Mouse (Mus musculus) neutrophil, adult 5-6 weeks (primary cell): ENCODE data around the gene Atxn1l. TPM values are rescaled to one million over a fixed set of nuclear protein-coding genes. Genes with fewer than 3 reads are reported as not detected.
A peak's percentile ranks its signal among the peaks of the same experiment; 100 is the strongest.
"Not testable (repeated sequence)": the region's sequence is repeated elsewhere in the genome, so short reads cannot be mapped to it uniquely, and the experiment has no call there.

Experiments used
- ATAC-seq: fragments of 151-379, 151-347 bp; 2 replicates; pipeline ENCODE4 v1.8.0; 2017; ENCODE audit warnings: mild to moderate bottlenecking, moderate TSS enrichment; ENCODE audit not compliant: insufficient number of reproducible peaks, poor library complexity, low FRiP score, severe bottlenecking; ENCODE audit errors: extremely low read depth
- total RNA-seq: library from RNA; stranded (forward); fragments of 200-1000 nt; gene quantifications from 2 replicates; pipeline ENCODE4 v1.2.3, GENCODE M21; 2017

Atxn1l gene
- 23.9 and 26.4 TPM in 2 replicates for total RNA-seq

GRCm38 (mm10) chr8:109737237-109738048, at the start of gene Atxn1l:
Atxn1l (minus strand) TSS chr8:109737739.
- ATAC-seq = peak; percentile 89

GRCm38 (mm10) chr8:109780548-109780947, 43.0 kb upstream of the Atxn1l start:
- ATAC-seq = no peak

GRCm38 (mm10) chr8:109779431-109780228, 42.1 kb upstream of the Atxn1l start:
- ATAC-seq = no peak

- ATAC-seq = peak; percentile 0; the same call in 1 of the 2 replicates
Measured at GRCm38 (mm10) chr8:109778993-109779421, 41.5 kb upstream of the Atxn1l start.

- ATAC-seq = peak; percentile 98
Measured at GRCm38 (mm10) chr8:109778280-109778977, 40.9 kb upstream of the Atxn1l start, which contains the start of gene Ap1g1. Ap1g1 (plus strand) TSS chr8:109778554.

GRCm38 (mm10) chr8:109777851-109778250, 40.3 kb upstream of the Atxn1l start:
- ATAC-seq = no peak

GRCm38 (mm10) chr8:109773154-109773553, 35.6 kb upstream of the Atxn1l start:
- ATAC-seq = no peak

GRCm38 (mm10) chr8:109766081-109766480, 28.5 kb upstream of the Atxn1l start:
- no peak for ATAC-seq

- ATAC-seq = no peak
Measured at GRCm38 (mm10) chr8:109764031-109764430, 26.5 kb upstream of the Atxn1l start.

- no peak for ATAC-seq
Measured at GRCm38 (mm10) chr8:109760221-109760620, 22.7 kb upstream of the Atxn1l start.

GRCm38 (mm10) chr8:109759426-109759825, 21.9 kb upstream of the Atxn1l start:
- ATAC-seq = no peak

GRCm38 (mm10) chr8:109756849-109757248, 19.3 kb upstream of the Atxn1l start:
- ATAC-seq = no peak

GRCm38 (mm10) chr8:109755554-109755953, 18.0 kb upstream of the Atxn1l start:
- ATAC-seq = not testable (repeated sequence)

- ATAC-seq = no peak
Measured at GRCm38 (mm10) chr8:109754696-109755095, 17.2 kb upstream of the Atxn1l start.

GRCm38 (mm10) chr8:109751731-109752485, 14.4 kb upstream of the Atxn1l start:
- no peak for ATAC-seq

- ATAC-seq = peak; percentile 99
Measured at GRCm38 (mm10) chr8:109750699-109751098, 13.2 kb upstream of the Atxn1l start.

- no peak for ATAC-seq
Measured at GRCm38 (mm10) chr8:109750274-109750673, 12.7 kb upstream of the Atxn1l start.

GRCm38 (mm10) chr8:109747468-109748199, 10.1 kb upstream of the Atxn1l start:
- no peak for ATAC-seq
